Mouse (Mus musculus) embryonic facial prominence, embryonic 15.5 days (tissue): ENCODE data around the gene Hs6st2. TPM values are rescaled to one million over a fixed set of nuclear protein-coding genes. Genes with fewer than 3 reads are reported as not detected.

ENCODE experiments used
- ATAC-seq: fragments of 200-750 bp; cut with Nextera tagmentation; 2 replicates; pipeline ENCODE4 v1.8.0; 2017; ENCODE audit warnings: low read depth, moderate TSS enrichment; ENCODE audit not compliant: insufficient number of reproducible peaks, low FRiP score, low TSS enrichment
- H3K27ac ChIP-seq: fragments of 300-500 bp; sonication (generic); replicated peaks from 2 replicates; pipeline ENCODE4 v1.5.1; 2015; ENCODE audit warnings: mild to moderate bottlenecking, inconsistent platforms
- H3K27me3 ChIP-seq: fragments of 300-500 bp; sonication (generic); 2 replicates; pipeline ENCODE4 v1.6.1; 2015; ENCODE audit warnings: inconsistent platforms
- H3K36me3 ChIP-seq: fragments of 300-500 bp; sonication (generic); 2 replicates; pipeline ENCODE4 v1.6.1; 2015; ENCODE audit warnings: mild to moderate bottlenecking, inconsistent platforms
- H3K4me1 ChIP-seq: fragments of 300-500 bp; sonication (generic); 2 replicates; pipeline ENCODE4 v1.6.1; 2015; ENCODE audit warnings: inconsistent platforms
- H3K4me2 ChIP-seq: fragments of 300-500 bp; sonication (generic); replicated peaks from 2 replicates; pipeline ENCODE4 v1.6.1; 2015; ENCODE audit warnings: mild to moderate bottlenecking, inconsistent platforms
- H3K4me3 ChIP-seq: fragments of 300-500 bp; sonication (generic); replicated peaks from 2 replicates; pipeline ENCODE4 v1.5.1; 2015; ENCODE audit warnings: mild to moderate bottlenecking, inconsistent platforms
- H3K9ac ChIP-seq: fragments of 300-500 bp; sonication (generic); 2 replicates; pipeline ENCODE4 v1.6.1; 2015; ENCODE audit warnings: inconsistent platforms
- H3K9me3 ChIP-seq: fragments of 300-500 bp; sonication (generic); replicated peaks from 2 replicates; pipeline ENCODE4 v1.6.1; 2016; ENCODE audit warnings: inconsistent platforms
- WGBS: fragments of 180-500 bp; shearing (Covaris S2); methylation state at CpG from one replicate; pipeline ENCODE4 v1.1.7; 2015; 5-methylcytosine and 5-hydroxymethylcytosine counted together
- polyA plus RNA-seq: library from polyadenylated mRNA; unstranded; fragments of >200 nt; fragmentation: Nextera tagmentation; extraction: Ambion mirVana; gene quantifications from 2 replicates; pipeline ENCODE4 v1.2.1, GENCODE M21; 2015

Hs6st2 gene
- polyA plus RNA-seq, 1 experiment from 2014 or later: 24.2 TPM

DNA sequence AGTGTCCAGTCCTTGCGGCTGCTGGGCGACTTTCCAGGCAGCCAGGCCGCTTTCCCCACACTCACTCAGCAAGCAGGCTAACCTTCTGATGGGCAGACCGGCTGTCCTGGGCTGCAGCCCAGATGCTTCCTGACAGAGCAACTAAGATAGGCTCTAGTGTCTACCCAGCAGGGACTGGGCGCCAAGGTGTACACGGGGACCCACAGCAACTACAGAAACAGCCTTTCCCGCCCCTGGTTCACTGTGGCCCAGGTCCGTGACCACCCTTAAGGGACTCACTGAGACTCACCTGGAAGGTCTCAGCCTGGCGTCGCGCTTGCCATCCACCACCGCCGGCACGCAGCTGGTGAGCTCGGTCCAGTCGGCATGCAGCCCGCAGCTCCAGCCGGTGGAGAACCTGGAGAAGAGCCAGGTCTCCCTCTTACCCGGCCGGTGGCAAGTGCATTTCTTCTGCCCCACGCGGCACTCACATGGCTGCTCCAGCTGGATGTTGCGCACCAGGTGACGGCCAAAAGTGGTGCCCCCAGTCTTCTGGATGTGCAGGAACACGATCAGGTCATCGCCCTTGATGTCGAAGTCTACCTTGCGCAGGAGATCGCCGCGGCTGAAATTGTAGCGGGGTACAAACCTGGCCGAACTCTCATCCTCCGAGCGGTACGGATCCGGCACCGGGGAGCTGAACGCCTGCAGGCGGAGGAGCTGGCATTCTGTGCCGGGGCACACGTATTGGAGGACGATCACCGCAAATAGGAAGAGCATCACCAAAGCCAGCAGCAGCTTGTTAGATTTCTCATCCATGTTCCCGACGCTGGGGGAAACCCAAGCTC is 1.8 kb downstream of the Hs6st2 start:
- Histone ChIP-seq H3K4me3 (peak overlapping the region; percentile 53), H3K4me1 (no peaks in the 10 kb centered on the region; the same call in 1 of the 2 replicates), H3K9ac (no peak overlapping the region), H3K4me2 (peak overlapping the region; percentile 81), H3K27ac (no peak overlapping the region), H3K36me3 (no peaks in the 10 kb centered on the region), H3K9me3 (no peaks in the 10 kb centered on the region), H3K27me3 (peaks cover 26% of the 10 kb centered on the region; the same call in 1 of the 2 replicates)
- no peak; the same call in 1 of the 2 replicates for ATAC-seq
- WGBS: 13% methylated on average over 45 of the region's 46 CpGs

DNA sequence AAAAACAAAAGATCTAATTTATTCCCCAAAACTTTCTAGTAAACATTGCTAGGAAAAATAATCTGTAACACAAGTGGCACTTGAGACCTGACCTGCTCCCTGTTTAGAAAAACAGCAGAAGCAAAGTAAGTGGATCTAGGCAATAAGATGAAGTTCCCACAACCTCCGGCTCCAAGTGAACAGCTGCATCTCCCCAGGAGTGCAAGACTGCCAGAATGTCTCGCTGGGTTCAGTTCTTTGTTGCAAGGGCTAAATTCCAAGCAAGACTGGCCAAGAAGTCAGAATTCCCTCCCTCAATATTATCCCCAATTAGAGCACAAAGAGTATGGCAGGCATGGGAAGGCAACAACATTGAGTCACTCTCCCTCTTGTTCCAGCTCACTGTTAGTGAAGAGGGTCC is 23.4 kb downstream of the Hs6st2 start:
- Histone ChIP-seq H3K9me3 (no peaks in the 10 kb centered on the region), H3K27ac (no peak overlapping the region), H3K36me3 (no peaks in the 10 kb centered on the region), H3K4me3 (no peak overlapping the region), H3K4me1 (no peaks in the 10 kb centered on the region), H3K9ac (no peak overlapping the region), H3K27me3 (no peaks in the 10 kb centered on the region), H3K4me2 (no peak overlapping the region)
- WGBS: 39% methylated on average over 2 of the region's 2 CpGs
- no peak for ATAC-seq

DNA sequence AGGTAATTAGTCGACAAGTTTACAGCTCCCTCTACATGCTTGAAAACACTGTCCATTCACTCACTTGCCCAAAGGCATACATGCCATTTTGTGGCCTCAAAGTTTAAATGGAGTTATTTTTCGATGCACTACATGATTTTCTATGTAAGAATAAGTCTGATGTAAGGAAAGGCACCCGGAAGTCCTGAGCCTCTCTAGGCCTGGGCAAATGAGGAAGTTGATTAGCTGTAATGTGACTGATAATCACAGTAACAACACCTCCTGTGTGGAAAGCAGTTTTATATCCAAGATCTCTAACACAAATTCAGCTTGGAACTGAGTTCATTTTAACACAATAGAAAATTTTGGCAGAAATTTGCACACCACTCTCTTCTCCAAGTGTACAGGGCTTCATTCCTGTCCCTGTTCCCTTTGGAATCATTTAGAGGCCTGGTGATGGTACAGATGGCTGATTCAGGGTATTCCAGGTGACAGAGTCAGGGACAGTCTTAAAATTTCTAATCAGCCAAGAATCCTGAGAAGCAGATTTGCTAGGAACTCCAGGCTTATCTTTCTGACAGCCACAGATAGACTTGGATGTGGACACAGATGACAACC is 38.9 kb downstream of the Hs6st2 start:
- Histone ChIP-seq H3K4me1 (no peaks in the 10 kb centered on the region), H3K27me3 (no peaks in the 10 kb centered on the region; the same call in 1 of the 2 replicates), H3K9ac (no peak overlapping the region), H3K4me2 (no peak overlapping the region), H3K36me3 (no peaks in the 10 kb centered on the region), H3K27ac (no peak overlapping the region), H3K4me3 (no peak overlapping the region), H3K9me3 (no peaks in the 10 kb centered on the region)
- 71% methylated on average over 3 of the region's 3 CpGs for WGBS
- ATAC-seq: no peak

DNA sequence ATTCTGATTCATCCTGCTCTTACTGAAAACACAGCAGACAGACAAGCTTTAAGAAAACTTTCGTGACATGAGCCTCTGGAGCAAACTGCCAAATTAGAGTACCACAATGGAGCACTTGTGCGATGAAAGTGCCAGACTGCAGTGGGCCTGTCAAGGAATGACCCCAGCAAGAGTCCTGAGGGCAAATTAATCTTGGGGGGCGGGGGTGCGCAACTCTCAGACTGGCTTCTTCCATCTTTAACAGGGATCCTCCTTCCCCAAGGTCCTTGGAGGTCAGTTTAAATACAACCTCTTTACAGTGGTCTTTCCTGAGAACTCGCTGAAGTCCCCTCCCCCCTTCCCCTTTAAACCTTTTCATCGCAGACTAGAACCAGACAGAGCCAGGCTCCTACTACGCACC is 45.9 kb downstream of the Hs6st2 start:
- Histone ChIP-seq H3K4me2 (no peak overlapping the region), H3K4me3 (no peak overlapping the region), H3K9ac (no peak overlapping the region), H3K27ac (no peak overlapping the region), H3K27me3 (no peaks in the 10 kb centered on the region), H3K4me1 (no peaks in the 10 kb centered on the region), H3K9me3 (no peaks in the 10 kb centered on the region), H3K36me3 (no peaks in the 10 kb centered on the region)
- no peak for ATAC-seq
- 53% methylated on average over 7 of the region's 7 CpGs for WGBS

DNA sequence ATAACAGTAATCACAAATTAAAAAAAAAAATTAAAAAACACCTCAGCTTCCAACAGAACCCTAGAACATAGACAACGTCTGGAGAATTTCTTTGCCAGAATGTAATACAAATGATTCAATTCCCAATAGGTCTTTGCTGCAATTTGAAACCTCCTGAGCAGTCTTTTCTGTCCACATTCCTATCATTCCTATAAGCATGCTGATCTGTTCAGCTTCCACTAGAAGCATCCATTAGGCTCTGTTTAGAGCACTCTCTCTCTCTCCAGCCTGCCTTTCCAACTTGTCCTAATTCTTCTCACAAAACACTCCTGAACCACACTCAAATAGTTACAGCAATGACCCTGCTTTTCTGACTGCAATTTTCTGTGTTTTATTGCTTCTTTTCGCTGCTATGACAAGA is 50.3 kb downstream of the Hs6st2 start:
- no peak overlapping the region for H3K9ac ChIP-seq
- no peak overlapping the region for H3K4me3 ChIP-seq
- H3K27ac ChIP-seq: no peak overlapping the region
- no peaks in the 10 kb centered on the region for H3K36me3 ChIP-seq
- H3K4me1 ChIP-seq: no peaks in the 10 kb centered on the region
- no peaks in the 10 kb centered on the region for H3K27me3 ChIP-seq
- no peaks in the 10 kb centered on the region for H3K9me3 ChIP-seq
- no peak overlapping the region for H3K4me2 ChIP-seq
- no peak for ATAC-seq
- 19% methylated on average over 2 of the region's 2 CpGs for WGBS

DNA sequence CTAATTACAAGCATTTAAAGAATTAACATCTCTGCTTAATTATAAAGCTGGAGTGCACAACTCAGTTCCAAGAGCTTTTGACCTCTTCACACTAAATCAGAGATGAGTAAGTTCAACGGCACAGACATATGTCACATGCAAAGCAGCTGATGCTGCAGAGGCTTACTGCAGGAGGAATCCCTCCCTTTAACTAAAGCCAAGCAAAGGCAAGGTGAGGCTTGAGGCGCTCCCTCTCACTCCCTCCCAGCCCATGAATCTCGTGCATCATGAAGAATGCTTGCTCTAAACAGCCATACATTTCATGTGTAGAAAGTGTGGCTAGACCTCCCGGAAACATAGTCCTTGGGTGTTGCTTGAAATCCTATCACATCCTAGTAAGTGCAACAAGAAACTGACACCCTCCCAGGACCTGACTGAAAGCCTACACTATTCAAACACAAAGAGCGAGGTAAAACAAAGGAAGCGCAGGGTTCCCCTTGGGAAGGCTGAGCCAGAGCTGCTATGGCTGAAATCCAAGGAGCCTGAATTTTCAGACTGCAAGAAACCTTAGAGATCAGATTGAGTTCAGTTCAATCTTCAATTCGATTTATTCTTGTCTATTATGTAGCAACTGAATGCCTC is 67.2 kb downstream of the Hs6st2 start:
- Histone ChIP-seq H3K9me3 (no peaks in the 10 kb centered on the region), H3K27me3 (0 out of 2 replicates have a peak, but pooled peaks cover 3% of the 10 kb centered on the region), H3K4me1 (no peaks in the 10 kb centered on the region), H3K36me3 (no peaks in the 10 kb centered on the region), H3K4me2 (no peak overlapping the region), H3K9ac (no peak overlapping the region), H3K27ac (no peak overlapping the region), H3K4me3 (no peak overlapping the region)
- no peak for ATAC-seq
- 31% methylated on average over 7 of the region's 7 CpGs for whole genome bisulfite sequencing

DNA sequence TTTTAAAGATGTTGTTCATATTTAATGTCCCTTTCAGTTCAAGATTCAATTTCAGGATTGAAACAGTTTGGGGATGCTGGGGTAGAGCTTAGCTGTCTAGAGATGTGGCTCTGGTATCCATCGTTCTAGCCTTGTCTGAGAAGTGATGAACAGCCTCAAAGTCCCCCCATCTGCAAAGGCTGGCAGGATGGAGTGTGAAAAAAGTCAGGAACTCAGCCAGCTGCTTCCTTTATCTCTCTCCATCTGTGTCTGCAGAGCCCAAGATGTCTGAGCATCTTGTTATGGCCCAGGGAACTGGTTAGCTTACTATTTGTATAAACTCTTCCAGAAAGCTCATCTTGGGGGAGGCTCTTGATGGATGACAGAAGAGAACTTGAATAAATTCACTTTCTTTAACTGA is 70.9 kb downstream of the Hs6st2 start:
- Histone ChIP-seq H3K9ac (no peak overlapping the region), H3K27ac (no peak overlapping the region), H3K4me1 (no peaks in the 10 kb centered on the region), H3K36me3 (no peaks in the 10 kb centered on the region), H3K4me2 (no peak overlapping the region), H3K27me3 (no peaks in the 10 kb centered on the region), H3K4me3 (no peak overlapping the region), H3K9me3 (no peaks in the 10 kb centered on the region)
- no peak for ATAC-seq
- 53% methylated on average over 1 of the region's 1 CpGs for WGBS

DNA sequence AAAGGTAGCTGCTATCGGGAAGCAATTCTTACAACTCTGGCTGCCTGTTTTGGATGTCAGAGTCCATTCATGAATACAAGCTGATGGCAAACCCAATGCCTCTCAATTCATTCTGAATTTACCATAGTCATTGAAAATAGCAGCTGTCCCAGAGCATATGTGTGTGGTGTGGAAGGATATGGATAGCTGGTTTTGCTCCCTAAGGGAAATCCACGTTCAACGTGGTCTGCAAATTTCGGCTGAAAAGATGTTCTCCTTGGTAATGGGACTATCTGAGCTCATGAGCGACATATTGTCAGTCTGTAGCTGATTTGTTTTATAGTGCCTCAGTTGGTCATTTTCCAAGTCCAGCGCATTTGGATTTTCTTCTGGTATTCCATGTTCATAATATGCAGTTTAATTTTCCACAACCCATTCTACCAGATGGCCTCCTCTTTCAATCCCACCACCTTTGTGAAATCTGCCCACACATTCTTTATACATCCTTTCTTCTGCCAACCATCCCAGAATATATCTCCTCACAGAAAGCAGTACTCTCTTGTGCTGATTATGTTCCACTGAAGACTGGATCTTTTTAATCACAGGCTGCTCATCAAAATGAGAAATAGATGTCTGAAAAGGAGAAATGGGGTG is 75.3 kb downstream of the Hs6st2 start:
- no peaks in the 10 kb centered on the region for H3K4me1 ChIP-seq
- WGBS: 79% methylated on average over 6 of the region's 6 CpGs
- H3K27me3 ChIP-seq: no peaks in the 10 kb centered on the region
- no peak overlapping the region for H3K4me3 ChIP-seq
- no peak overlapping the region for H3K27ac ChIP-seq
- H3K9ac ChIP-seq: no peak overlapping the region
- no peak overlapping the region for H3K4me2 ChIP-seq
- no peak for ATAC-seq
- no peaks in the 10 kb centered on the region for H3K36me3 ChIP-seq
- H3K9me3 ChIP-seq: no peaks in the 10 kb centered on the region

DNA sequence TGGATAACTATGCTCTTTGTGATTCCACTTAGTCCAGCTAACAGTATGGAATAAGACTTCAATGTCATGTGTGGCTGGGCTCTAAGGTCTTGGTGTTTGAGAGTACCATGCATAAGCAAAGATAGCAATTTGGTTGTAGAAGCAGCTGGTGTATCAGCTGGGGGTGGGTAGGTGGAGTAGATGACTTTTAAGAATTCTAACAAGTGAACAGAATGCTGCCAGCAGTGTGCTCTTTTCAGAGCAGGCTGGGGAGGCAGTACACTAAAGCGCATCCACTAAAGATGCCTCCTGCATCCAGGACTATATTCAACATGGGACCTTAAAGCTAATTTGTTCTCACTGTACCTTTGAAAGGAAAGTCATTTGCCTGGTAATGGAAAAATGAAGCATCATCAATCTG is 88.9 kb downstream of the Hs6st2 start:
- WGBS: 82% methylated on average over 1 of the region's 1 CpGs
- H3K4me1 ChIP-seq: no peaks in the 10 kb centered on the region
- no peak overlapping the region for H3K4me2 ChIP-seq
- H3K4me3 ChIP-seq: no peak overlapping the region
- no peaks in the 10 kb centered on the region for H3K36me3 ChIP-seq
- no peak overlapping the region for H3K9ac ChIP-seq
- no peaks in the 10 kb centered on the region for H3K9me3 ChIP-seq
- no peak overlapping the region for H3K27ac ChIP-seq
- ATAC-seq: no peak
- no peaks in the 10 kb centered on the region for H3K27me3 ChIP-seq

DNA sequence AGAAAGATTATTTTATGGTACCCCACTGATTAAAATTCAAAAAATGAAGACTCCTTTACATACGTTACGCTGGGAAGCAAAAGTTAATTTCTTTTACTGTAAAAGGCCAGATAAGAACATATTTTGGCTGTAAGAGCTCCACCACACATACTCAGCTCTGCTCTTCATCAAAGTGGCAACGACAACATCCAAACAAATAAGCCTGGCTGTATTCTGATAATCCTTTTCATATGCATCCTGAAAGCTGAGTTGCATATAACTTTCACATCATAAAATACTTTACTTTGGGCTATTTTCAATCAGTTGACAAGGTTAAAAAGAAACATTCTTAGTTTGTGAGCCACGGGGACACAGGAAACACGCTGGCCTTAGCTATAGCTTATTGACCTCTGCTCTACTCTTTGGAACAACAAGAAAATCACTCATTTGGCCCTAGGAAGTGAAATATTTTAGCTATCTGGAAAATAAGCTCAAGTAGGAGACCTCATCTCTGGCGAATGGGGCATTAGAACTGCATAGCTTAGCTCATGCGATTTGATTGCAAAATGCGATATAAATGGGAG is 91.1 kb downstream of the Hs6st2 start:
- WGBS: 62% methylated on average over 8 of the region's 8 CpGs
- Histone ChIP-seq H3K27me3 (no peaks in the 10 kb centered on the region), H3K9ac (no peak overlapping the region), H3K9me3 (no peaks in the 10 kb centered on the region), H3K4me1 (no peaks in the 10 kb centered on the region), H3K4me2 (no peak overlapping the region), H3K36me3 (no peaks in the 10 kb centered on the region), H3K4me3 (no peak overlapping the region), H3K27ac (no peak overlapping the region)
- no peak for ATAC-seq

DNA sequence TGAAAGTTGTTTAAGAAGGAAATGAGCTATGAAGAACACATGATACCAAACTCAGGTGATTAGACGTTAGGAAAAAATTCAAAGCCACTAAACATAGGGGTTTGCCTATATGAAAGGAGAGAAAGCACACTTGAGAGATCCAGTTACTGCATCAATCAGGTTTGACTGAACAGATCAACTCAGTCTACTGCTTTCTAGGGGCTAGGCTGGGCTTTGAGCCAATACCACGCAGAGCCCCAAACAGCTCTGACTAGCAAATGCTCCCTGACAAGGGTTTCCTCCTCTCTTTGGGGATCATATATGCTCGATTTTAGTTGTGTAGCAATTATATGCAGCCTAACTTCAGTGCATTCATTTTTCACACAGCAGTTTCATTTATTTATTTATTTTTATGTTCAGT is 96.2 kb downstream of the Hs6st2 start:
- no peaks in the 10 kb centered on the region for H3K9me3 ChIP-seq
- ATAC-seq: no peak
- no peaks in the 10 kb centered on the region for H3K4me1 ChIP-seq
- H3K4me3 ChIP-seq: no peak overlapping the region
- no peaks in the 10 kb centered on the region for H3K36me3 ChIP-seq
- no peaks in the 10 kb centered on the region for H3K27me3 ChIP-seq
- H3K4me2 ChIP-seq: no peak overlapping the region
- no peak overlapping the region for H3K27ac ChIP-seq
- 50% methylated on average over 3 of the region's 3 CpGs for WGBS
- H3K9ac ChIP-seq: no peak overlapping the region
